Mouse (Mus musculus): Measurements from ENCODE around the gene Hint1.
"Not testable (repeated sequence)": the region's sequence is repeated elsewhere in the genome, so short reads cannot be mapped to it uniquely, and the experiment has no call there.

Hint1 gene

DNA sequence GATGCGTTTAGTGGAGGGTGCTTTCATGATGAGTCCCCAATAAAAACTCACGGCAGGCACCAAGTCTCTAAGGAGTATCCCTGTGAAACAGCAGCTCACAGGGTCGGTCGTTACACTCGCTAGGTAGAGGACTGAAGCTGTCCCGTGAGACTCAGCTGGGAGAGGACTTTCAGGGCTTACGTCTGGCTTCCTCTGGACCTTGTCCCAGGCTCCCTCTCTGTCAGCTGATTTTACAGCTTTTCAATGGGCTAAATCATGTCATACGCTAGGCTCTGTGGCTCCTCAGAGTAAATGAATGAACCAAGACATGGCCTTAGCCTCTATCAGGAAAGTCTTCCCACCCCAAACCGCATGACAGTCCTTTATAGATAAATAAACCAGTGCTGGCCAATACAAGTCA, 28.4 kb downstream of the Hint1 start:
- DNase-seq (ENCODE audit: low read depth, low spot score): no peak

DNA sequence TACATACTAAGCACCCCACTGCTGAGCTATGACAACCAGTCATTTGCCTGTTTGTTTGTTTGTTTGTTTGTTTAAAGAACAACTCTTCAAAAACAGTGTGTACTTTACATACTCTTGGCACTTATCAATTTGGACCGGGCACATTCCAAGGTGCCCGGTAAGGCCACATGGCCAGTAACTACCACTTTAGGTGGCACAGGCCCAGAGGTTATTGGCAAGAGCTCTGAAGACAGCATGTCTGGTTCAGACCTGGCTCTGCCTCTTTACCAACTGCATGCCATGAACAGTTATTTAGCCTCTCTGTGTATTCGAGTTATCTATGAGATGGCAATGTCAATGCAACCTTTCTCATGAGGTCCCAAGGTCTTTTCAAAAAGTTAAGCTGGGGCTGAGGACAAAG, 30.5 kb downstream of the Hint1 start:
- not testable (repeated sequence) for DNase-seq (ENCODE audit: low read depth, low spot score)

DNA sequence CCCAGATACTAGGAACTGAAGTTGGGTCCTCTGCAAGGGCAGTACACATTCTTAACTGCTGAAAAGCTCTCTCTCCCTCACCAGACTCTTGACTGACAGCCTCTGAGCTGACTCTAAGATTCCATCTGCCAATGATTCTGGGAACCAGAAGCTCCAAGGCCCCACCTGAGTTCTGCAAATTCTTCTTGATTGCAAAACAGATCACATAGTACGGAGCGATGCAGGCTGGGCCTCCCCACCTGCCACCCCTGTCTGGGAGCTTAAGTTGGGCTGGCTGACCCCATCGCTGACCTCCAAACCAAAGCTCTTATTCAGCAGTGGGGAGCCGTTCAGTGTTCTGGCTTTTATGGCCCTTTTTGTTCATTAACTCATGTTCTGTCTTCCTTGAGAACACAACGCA, 31.3 kb downstream of the Hint1 start:
- DNase-seq (ENCODE audit: low read depth, low spot score): no peak

DNA sequence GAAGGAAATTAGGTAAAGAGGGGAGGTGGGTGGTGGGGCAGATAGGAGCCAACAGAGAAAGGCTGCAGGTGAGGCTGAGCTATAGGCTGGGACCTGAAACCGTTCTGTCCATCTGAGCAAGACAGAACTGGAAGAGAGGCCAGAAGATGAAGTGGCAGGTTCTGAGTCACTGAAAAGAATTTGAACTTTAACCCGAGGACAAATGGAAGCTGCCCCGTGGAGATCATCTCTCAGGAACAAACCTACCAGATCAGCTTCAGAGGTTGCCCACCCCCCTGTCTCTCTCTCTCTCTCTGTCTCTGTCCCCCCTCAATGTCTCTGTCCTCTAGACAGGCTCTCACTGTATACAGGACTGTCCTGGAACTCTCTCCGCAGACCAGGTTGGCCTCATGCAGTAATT, 33.5 kb downstream of the Hint1 start:
- DNase-seq (ENCODE audit: low read depth, low spot score): no peak

GRCm38 (mm10) chr11:54902333-54903323, 36.4 kb downstream of the Hint1 start, which contains the start of gene Gpx3:
TSS of gene Gpx3 (plus strand) at chr11:54902453.
- DNase-seq (ENCODE audit: low read depth, low spot score): no peak

DNA sequence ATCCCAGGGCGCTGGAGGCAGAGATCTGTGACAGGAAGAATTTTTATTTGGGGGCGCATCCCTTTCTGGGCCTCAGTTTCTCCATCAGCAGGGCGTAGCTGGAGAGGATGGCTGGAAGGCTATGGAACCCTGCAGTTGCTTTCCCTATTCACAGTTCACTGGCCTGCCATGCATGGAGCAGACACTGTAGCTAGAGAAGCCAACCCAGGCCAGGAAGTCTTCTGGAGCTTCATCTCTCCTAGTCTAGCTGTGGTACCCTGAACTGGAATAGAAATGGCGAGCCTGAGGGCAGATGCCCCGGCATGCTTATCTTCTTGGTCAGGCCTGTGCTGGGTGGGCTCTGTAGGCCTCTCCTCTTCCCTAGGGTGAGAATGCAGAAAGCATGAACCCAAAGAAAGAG, 37.2 kb downstream of the Hint1 start:
- no peak for DNase-seq (ENCODE audit: low read depth, low spot score)

DNA sequence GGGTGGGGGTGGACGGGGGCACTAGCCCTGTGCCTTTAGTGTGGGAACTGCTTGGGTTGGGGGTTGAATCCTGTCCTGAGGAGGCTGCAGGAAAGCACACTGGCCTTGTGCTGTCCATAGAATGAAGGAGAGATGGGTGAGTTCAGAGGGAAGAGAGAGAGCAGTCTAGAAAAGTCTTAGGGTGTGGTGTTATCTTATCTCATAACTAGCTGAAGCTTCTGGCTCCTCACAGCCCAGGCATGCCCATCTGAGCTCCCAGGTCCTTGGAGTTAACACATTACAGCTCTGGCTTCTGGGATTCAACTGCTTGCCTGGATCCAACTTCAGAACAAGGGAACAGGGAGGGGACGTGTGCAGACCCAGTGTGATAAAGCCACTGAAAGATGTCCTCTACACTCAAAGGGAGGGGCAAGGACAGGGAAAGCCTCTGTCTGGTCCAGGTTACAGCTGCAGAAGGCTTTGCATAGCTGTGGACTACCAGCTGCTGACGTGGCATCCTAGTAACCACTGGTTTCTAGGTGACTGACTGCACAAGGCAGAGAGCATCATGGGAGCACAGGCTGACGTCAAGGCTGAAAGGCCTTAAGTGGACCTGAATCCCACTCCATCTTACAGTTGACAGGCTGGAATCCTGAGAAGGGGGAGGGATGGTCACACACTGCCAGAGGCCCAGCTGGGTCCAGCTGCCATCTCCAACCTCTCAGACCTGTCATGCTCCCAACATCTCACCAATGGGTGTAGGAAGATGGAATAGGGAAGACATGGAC, 37.9 kb downstream of the Hint1 start:
- DNase-seq (ENCODE audit: low read depth, low spot score): no peak

DNA sequence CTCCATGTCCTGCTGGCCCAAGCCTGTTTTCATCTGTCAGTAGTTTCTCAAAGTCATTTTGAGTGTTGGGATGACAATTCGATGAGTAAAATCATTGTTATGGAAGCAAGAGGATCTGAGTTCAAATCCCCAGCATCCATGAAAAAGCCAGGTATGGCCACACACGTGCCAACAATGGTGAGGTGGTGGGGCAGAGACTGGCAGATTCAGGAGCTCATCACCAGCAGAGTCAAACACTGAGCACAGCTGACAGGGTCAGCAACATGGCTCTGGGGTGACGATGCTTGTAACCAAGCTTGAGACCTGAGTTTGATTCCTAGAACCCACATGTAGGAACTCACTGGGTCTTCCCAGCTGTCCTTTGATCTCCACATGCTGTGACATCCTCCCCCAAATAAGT, 38.9 kb downstream of the Hint1 start:
- DNase-seq (ENCODE audit: low read depth, low spot score): no peak

- DNase-seq (ENCODE audit: low read depth, low spot score): no peak
Observed at GRCm38 (mm10) chr11:54905931-54906330, 39.7 kb downstream of the Hint1 start.

DNA sequence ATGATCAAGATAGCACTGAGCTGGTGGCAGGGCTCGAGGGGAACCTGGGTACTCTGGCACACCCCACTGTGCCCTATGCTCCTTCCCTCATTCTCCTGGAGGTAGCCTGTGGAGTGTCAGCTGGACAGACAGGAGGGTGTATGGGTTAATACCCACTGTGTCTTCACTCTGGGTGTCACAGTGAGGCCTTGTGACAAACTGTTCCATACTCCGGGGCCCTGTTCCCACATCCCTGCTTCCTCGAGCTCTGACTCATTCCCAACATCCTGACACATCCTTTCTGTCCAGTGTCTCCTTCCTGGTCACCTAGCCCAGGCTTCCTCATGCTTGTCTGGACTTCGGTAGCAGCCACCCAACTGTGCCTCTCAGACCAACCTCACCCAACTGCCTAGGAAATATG, 40.3 kb downstream of the Hint1 start:
- no peak for DNase-seq (ENCODE audit: low read depth, low spot score)

DNA sequence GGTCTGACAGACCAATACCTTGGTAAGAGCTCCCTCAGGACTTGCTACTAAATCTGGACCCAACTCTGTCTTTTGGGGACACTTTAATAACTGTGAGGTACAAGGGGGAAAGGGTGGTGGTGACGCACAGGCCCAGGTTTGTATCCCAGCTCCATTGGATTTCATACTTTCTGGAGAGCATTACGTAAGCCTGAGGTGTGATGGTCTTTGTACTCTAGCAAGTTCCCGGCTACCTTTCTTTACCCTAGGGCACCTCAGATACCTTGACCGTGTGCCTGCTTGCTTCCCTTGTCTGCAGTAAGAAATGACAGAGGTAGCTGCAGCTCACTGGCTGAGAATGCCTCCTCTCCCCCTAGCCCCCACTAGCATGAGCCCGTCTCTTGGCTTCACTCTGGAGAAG, 41.1 kb downstream of the Hint1 start:
- DNase-seq (ENCODE audit: low read depth, low spot score): no peak

GRCm38 (mm10) chr11:54909273-54909672, 43.1 kb downstream of the Hint1 start:
- no peak for DNase-seq (ENCODE audit: low read depth, low spot score)

- no peak for DNase-seq (ENCODE audit: low read depth, low spot score)
Observed at GRCm38 (mm10) chr11:54910081-54910665, 44.0 kb downstream of the Hint1 start.

- no peak for DNase-seq (ENCODE audit: low read depth, low spot score)
Observed at GRCm38 (mm10) chr11:54911201-54911600, 45.0 kb downstream of the Hint1 start.

DNA sequence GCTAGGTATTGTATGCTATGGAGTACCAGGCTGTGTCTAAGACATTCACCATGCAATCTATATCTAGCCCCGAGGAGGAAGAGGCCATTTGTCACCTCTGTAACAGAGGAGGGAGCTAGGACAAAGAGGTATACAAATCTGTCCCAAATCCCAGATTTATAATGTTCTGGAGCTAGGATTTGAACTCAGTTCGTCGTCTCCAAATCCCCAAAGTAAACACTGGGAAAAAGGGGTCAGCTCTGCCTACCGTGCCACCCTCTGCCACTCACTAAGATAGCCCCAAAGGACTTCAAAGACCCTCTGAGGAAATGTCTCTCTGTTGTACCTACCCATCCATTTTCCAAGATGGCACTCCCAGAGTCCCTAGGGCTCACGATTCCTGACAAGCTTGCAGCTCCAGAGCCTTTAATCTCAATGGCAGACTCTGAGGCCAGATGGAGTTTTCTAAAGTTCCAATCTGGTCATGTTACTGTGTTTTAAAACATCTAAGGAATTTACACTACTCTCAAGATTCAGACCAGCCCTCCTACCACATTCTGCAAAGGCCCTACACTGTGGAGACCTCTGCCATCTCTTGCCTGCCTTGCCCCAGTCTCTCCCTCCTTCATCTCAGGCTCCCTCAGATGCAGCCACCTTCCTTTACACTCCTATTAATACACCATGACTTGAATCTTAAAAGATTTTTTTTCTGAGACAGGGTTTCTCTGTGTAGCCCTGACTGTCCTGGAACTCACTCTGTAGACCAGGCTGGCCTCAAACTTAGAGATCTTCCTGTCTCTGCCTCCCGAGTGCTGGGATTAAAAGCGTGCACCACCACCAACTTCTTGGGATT, 45.7 kb downstream of the Hint1 start:
- no peak for DNase-seq (ENCODE audit: low read depth, low spot score)

GRCm38 (mm10) chr11:54912503-54913316, 46.5 kb downstream of the Hint1 start:
- DNase-seq (ENCODE audit: low read depth, low spot score): no peak

DNA sequence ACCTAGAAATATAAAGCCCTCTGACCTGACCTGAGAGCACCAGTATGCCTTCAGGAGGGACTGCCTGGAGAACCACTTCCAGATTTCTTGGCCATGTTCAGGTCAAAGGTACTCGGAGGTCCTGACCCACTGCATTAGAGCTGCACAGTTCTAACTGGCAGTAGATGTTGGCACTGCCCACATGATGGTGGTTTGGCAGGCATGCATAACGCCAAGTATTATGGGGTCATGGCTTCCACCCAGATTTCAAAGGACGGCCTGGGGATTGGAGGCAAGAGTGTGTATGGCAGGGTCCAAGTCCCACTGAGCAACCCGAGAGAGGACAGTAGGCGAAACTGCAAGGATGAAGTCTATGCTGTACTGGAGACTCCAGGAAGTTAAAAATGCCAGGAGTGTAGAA, 47.7 kb downstream of the Hint1 start:
- DNase-seq (ENCODE audit: low read depth, low spot score): no peak

GRCm38 (mm10) chr11:54917461-54917860, 51.3 kb downstream of the Hint1 start:
- DNase-seq (ENCODE audit: low read depth, low spot score): no peak

- DNase-seq (ENCODE audit: low read depth, low spot score): no peak
Observed at GRCm38 (mm10) chr11:54918273-54918672, 52.1 kb downstream of the Hint1 start.

All from retina, adult 2 months (tissue).